Mouse (Mus musculus) liver, embryonic 14.5 days (tissue): Measurements from ENCODE around the gene Tyw5. TPM values are rescaled to one million over a fixed set of nuclear protein-coding genes. Genes with fewer than 3 reads are reported as not detected.

ENCODE experiments used
- ATAC-seq: fragments of 200-750 bp; cut with Nextera tagmentation; 2 replicates; pipeline ENCODE4 v1.8.0; 2017; ENCODE audit warnings: moderate number of reproducible peaks, mild to moderate bottlenecking, moderate library complexity; ENCODE audit not compliant: insufficient read depth
- DNase-seq, 3 experiments: peaks; one replicate each; pipeline ENCODE4 v3.0.0-alpha.2; 2012 to 2013; ENCODE audit warnings: low read depth in 3 of 3, low spot score in 3 of 3
- H3K27ac ChIP-seq: fragments of 300-500 bp; sonication (generic); 2 replicates; pipeline ENCODE4 v1.5.1; 2014; ENCODE audit warnings: moderate library complexity, mild to moderate bottlenecking, control low read depth, inconsistent platforms
- H3K27me3 ChIP-seq: fragments of 300-500 bp; sonication (generic); 2 replicates; pipeline ENCODE4 v1.6.1; 2014; ENCODE audit warnings: mild to moderate bottlenecking, low read length, moderate library complexity; ENCODE audit not compliant: control insufficient read depth, insufficient read depth
- H3K36me3 ChIP-seq: fragments of 300-500 bp; sonication (generic); replicated peaks from 2 replicates; pipeline ENCODE4 v1.6.1; 2014; ENCODE audit warnings: low read depth; ENCODE audit not compliant: control insufficient read depth, insufficient read depth
- H3K4me1 ChIP-seq, 2 experiments: fragments of 200-500 bp in 1 of 2; fragments of 300-500 bp in 1 of 2; sonication (generic) in 1 of 2; replicated peaks; 2 replicates each; pipeline ENCODE4 v1.6.1; 2012 to 2014; ENCODE audit warnings: antibody characterized with exemption in 1 of 2, inconsistent platforms in 1 of 2, low read length in 1 of 2; ENCODE audit not compliant: control insufficient read depth in 2 of 2, insufficient read depth in 2 of 2
- H3K4me2 ChIP-seq: fragments of 300-500 bp; sonication (generic); 2 replicates; pipeline ENCODE4 v1.6.1; 2014; ENCODE audit warnings: low read depth, mild to moderate bottlenecking, control low read depth, moderate library complexity
- H3K4me3 ChIP-seq, 2 experiments: fragments of 200-500 bp in 1 of 2; fragments of 300-500 bp in 1 of 2; sonication (generic) in 1 of 2; 2 replicates each; pipeline ENCODE4 v1.5.1; 2012 to 2014; ENCODE audit warnings: low read depth in 2 of 2, low read length in 2 of 2, mild to moderate bottlenecking in 2 of 2, control low read depth in 1 of 2, inconsistent platforms in 1 of 2, moderate library complexity in 1 of 2; ENCODE audit not compliant: insufficient read depth in 1 of 2
- H3K9ac ChIP-seq: fragments of 300-500 bp; sonication (generic); replicated peaks from 2 replicates; pipeline ENCODE4 v1.6.1; 2014; ENCODE audit warnings: mild to moderate bottlenecking, control low read depth, moderate library complexity
- H3K9me3 ChIP-seq: fragments of 300-500 bp; sonication (generic); 2 replicates; pipeline ENCODE4 v1.6.1; 2016; ENCODE audit warnings: low read length, mixed read lengths; ENCODE audit not compliant: control insufficient read depth
- CTCF ChIP-seq: IDR thresholded peaks from 2 replicates; pipeline ENCODE4 v1.5.1; 2016; ENCODE audit warnings: antibody characterized with exemption, low read depth, control low read depth
- EP300 ChIP-seq: IDR thresholded peaks from 2 replicates; pipeline ENCODE4 v1.6.1; 2016; ENCODE audit warnings: antibody characterized with exemption, low read depth
- WGBS: fragments of 180-500 bp; shearing (Covaris S2); extraction: QIAGEN DNeasy Blood & Tissue Kit; methylation state at CpG from one replicate; pipeline ENCODE4 v1.1.7; 2014; ENCODE audit not compliant: insufficient replicate concordance; 5-methylcytosine and 5-hydroxymethylcytosine counted together
- polyA plus RNA-seq, 2 experiments: library from polyadenylated mRNA; depleted of rRNA in 1 of 2; stranded (reverse) in 1 of 2; unstranded in 1 of 2; fragments of >200 nt; fragmentation: Nextera tagmentation in 1 of 2; extraction: Ambion mirVana in 1 of 2; gene quantifications; 2 replicates each; pipeline versions ENCODE4 v1.2.1 to v1.2.3; 2012 to 2014

Tyw5 gene
- polyA plus RNA-seq, 2 experiments = 9.2 to 11.4 TPM

DNA sequence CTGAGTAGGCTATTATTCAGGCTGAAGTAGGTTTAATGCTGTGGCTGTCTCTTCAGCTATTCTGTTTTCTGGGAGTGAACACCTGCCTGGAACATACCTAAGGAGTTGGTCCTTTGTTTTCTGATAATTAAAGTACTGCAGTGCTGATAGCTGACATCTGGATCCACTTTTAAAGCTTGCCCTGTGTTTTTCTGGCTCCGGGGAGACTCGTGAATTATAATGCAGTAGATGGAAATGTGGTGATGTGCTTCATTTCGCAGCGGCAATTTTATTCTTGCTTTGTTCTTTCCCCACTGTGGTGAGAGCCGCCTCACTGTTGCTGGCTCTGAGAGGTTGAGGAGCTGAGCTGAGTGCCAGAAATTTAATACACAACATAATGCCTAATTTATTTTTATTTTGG, 48.4 kb downstream of the Tyw5 start:
- Histone ChIP-seq H3K4me1 (no peaks in the 10 kb centered on the region), H3K27ac (no peak overlapping the region), H3K27me3 (no peaks in the 10 kb centered on the region), H3K36me3 (no peaks in the 10 kb centered on the region), H3K4me3 (no peak overlapping the region), H3K9ac (no peak overlapping the region), H3K4me2 (no peak overlapping the region), H3K9me3 (no peaks in the 10 kb centered on the region)
- TF ChIP-seq EP300 (no peak), CTCF (no peak)
- ATAC-seq (no peak), DNase-seq (no peak)
- 71% methylated on average over 5 of the region's 5 CpGs for WGBS

DNA sequence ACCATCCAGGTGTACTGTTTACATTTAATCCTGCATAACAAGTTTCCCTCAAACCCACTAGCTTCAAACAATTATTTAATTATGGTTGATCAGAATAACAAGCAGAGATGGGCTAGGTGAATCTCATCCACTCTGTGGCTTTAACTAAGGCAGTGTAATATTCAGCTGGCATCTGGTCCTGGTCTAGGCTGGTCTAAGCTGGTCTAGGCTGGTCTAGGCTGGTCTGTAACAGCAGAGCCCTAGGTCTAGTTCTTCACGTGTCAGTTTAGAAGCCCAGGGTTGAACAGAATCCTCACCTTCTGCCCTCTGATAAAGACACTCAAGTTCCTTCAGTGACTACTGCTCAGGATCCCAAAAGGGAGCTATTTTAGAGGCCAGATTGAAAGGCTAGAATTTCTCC, 55.0 kb downstream of the Tyw5 start:
- ATAC-seq (no peak), DNase-seq (no peak)
- no peaks in the 10 kb centered on the region for H3K36me3 ChIP-seq
- no peak overlapping the region for H3K4me3 ChIP-seq
- no peak overlapping the region for H3K27ac ChIP-seq
- no peaks in the 10 kb centered on the region for H3K27me3 ChIP-seq
- no peak overlapping the region for H3K9ac ChIP-seq
- WGBS = 47% methylated on average over 1 of the region's 1 CpGs
- H3K4me1 ChIP-seq = no peaks in the 10 kb centered on the region
- H3K4me2 ChIP-seq = no peak overlapping the region
- no peaks in the 10 kb centered on the region for H3K9me3 ChIP-seq
- no peak for TF ChIP-seq EP300
- no peak for TF ChIP-seq CTCF

DNA sequence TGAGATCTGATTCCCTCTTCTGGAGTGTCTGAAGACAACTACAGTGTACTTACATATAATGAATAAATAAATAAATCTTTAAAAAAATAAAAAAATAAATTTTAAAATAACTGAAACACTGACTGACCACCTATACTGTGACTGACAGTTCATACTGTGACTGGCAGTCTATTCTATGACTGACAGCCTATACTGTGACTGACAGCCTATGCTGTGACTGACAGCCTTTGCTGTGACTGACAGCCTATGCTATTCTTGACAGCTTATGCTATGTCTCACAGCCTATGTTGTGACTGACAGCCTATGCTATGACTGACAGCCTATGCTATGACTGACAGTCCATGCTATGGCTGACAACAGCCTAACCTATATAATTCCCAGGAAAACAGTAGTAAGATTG, 59.4 kb downstream of the Tyw5 start:
- no peaks in the 10 kb centered on the region for H3K4me1 ChIP-seq
- no peak for TF ChIP-seq CTCF
- no peak for TF ChIP-seq EP300
- no peaks in the 10 kb centered on the region for H3K27me3 ChIP-seq
- no peaks in the 10 kb centered on the region for H3K36me3 ChIP-seq
- H3K9me3 ChIP-seq = no peaks in the 10 kb centered on the region
- no peak for DNase-seq
- no peak overlapping the region for H3K27ac ChIP-seq
- no peak overlapping the region for H3K4me2 ChIP-seq
- no peak for ATAC-seq
- no peak overlapping the region for H3K9ac ChIP-seq
- no peak overlapping the region for H3K4me3 ChIP-seq

DNA sequence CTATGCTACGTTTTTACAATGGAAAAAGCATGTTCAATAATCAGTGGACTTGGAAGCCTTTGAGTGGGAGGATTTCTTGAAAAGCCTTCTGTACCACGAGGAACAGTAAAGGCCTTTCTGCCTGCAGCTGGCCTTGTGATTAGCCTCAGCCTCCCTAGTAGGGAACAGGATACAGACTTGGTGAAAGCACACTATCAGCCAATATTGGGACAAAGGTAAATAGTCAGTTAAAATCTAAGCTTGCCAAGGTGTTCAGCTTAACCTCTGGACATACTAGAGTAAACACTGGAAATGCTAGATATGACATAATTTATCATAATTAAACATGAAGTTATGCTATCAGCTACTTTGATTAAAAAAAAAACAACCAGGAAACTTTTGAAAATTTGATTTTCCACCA, 65.7 kb downstream of the Tyw5 start:
- ATAC-seq (no peak), DNase-seq (no peak)
- 52% methylated on average over 2 of the region's 2 CpGs for WGBS
- Histone ChIP-seq H3K36me3 (no peaks in the 10 kb centered on the region), H3K27ac (no peak overlapping the region), H3K9ac (no peak overlapping the region), H3K9me3 (no peaks in the 10 kb centered on the region), H3K27me3 (no peaks in the 10 kb centered on the region), H3K4me2 (no peak overlapping the region), H3K4me3 (no peak overlapping the region), H3K4me1 (no peaks in the 10 kb centered on the region)
- TF ChIP-seq EP300 (no peak), CTCF (no peak)

DNA sequence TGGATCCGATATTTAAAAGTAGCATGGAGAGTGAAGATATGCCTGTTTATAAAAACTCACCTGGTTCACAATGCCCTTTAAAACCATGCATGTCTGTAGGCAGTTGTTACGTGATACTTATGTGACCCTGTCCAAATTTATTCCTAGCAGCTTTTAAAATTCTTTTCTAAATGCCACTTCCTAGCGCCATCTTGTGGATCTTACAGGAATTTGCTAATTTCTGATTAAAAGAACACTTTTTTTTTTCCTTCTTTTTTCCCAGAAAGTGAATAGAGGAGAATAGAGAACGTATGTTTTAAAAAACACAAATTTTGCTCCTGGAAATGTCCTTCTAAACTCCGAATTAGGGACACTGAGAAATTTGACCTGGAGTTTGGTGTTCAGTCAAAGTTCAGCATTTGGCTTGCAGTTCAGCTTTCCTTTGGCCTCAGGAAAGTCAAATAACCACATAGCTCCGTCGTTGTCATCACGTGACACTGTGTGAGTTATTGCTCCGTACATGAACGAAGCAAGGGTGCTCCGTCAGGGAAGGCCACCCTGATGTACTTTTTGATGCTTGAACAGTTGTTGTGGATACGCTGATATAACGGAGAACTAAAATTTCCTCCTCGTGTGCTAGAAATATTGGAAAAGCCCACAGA, 67.6 kb downstream of the Tyw5 start:
- Histone ChIP-seq H3K27me3 (no peaks in the 10 kb centered on the region), H3K27ac (no peak overlapping the region), H3K36me3 (no peaks in the 10 kb centered on the region), H3K4me1 (no peaks in the 10 kb centered on the region), H3K9me3 (no peaks in the 10 kb centered on the region), H3K4me3 (no peak overlapping the region), H3K9ac (no peak overlapping the region), H3K4me2 (no peak overlapping the region)
- TF ChIP-seq CTCF (peak; percentile 28; the same call in 1 of the 2 replicates), EP300 (no peak)
- no peak for ATAC-seq
- peak in 1 of 3 experiments; percentile 5 for DNase-seq
- 35% methylated on average over 14 of the region's 14 CpGs for WGBS

Other genes with a start within 250 kb of the Tyw5 start
- gene 1700066M21Rik, start 29.5 kb downstream of the Tyw5 start, polyA plus RNA-seq (2012; rRNA removed) = 2.9 and 4.3 TPM in 2 replicates
- 8.2 and 9.3 TPM in 2 replicates for gene 1700066M21Rik, start 29.5 kb downstream of the Tyw5 start, polyA plus RNA-seq (2014; fragmentation: Nextera tagmentation; extraction: Ambion mirVana)
- 2.7 and 4.5 TPM in 2 replicates for gene Maip1, start 773 bp downstream of the Tyw5 start, polyA plus RNA-seq (2012; rRNA removed)
- gene Maip1, start 773 bp downstream of the Tyw5 start, polyA plus RNA-seq (2014; fragmentation: Nextera tagmentation; extraction: Ambion mirVana) = 7.9 and 8.4 TPM in 2 replicates